Mouse (Mus musculus): ENCODE results near the gene Gm3045. TPM values are rescaled to one million over a fixed set of nuclear protein-coding genes. Genes with fewer than 3 reads are reported as not detected.

Gene Gm3045
- total and polyA plus RNA-seq, 2 experiments from 2014 or later, result not detected

- H3K9ac ChIP-seq (replicated peaks; ENCODE audit: low read length), result no peak overlapping the region
- no peak overlapping the region for H3K27ac ChIP-seq
- no peaks in the 10 kb centered on the region for H3K36me3 ChIP-seq (ENCODE audit: insufficient read depth, low read length)
- DNase-seq (ENCODE audit: low spot score), result peak; percentile 89
- no peaks in the 10 kb centered on the region for H3K9me3 ChIP-seq (ENCODE audit: low read length)
- WGBS, result 27% methylated on average over 16 of the region's 16 CpGs
- H3K4me2 ChIP-seq (ENCODE audit: low read depth, low read length), result no peak overlapping the region
- H3K4me1 ChIP-seq (ENCODE audit: insufficient read depth, low read length), result peaks cover 8% of the 10 kb centered on the region; the same call in 1 of the 2 replicates
- ATAC-seq, result peak; percentile 73
- TF ChIP-seq CTCF (IDR thresholded peaks at IDR 0.05; ENCODE audit: low read depth), result peak; percentile 87
- no peaks in the 10 kb centered on the region for H3K27me3 ChIP-seq (ENCODE audit: insufficient read depth, low read length)
- no peak overlapping the region for H3K4me3 ChIP-seq (ENCODE audit: low read length)
Observed at GRCm38 (mm10) chr13:56422072-56422723, 4.2 kb upstream of the Gm3045 start.

- Histone ChIP-seq H3K4me2 (ENCODE audit: low read depth, low read length) (no peak overlapping the region), H3K9me3 (ENCODE audit: low read length) (no peaks in the 10 kb centered on the region), H3K36me3 (ENCODE audit: insufficient read depth, low read length) (no peaks in the 10 kb centered on the region), H3K27me3 (ENCODE audit: insufficient read depth, low read length) (no peaks in the 10 kb centered on the region), H3K4me3 (ENCODE audit: low read length) (no peak overlapping the region), H3K4me1 (ENCODE audit: insufficient read depth, low read length) (peaks cover 8% of the 10 kb centered on the region; the same call in 1 of the 2 replicates), H3K27ac (no peak overlapping the region), H3K9ac (replicated peaks; ENCODE audit: low read length) (no peak overlapping the region)
- no peak for TF ChIP-seq CTCF (IDR thresholded peaks at IDR 0.05; ENCODE audit: low read depth)
- ATAC-seq (no peak), DNase-seq (ENCODE audit: low spot score) (no peak)
- WGBS, result 84% methylated on average over 7 of the region's 7 CpGs
Observed at GRCm38 (mm10) chr13:56425931-56426330, 463 bp upstream of the Gm3045 start.

GRCm38 (mm10) chr13:56428724-56429500, 2.5 kb downstream of the Gm3045 start:
- ATAC-seq (peak; percentile 88), DNase-seq (ENCODE audit: low spot score) (peak; percentile 92)
- Histone ChIP-seq H3K9me3 (ENCODE audit: low read length) (no peaks in the 10 kb centered on the region), H3K4me1 (ENCODE audit: insufficient read depth, low read length) (peaks cover 8% of the 10 kb centered on the region; the same call in 1 of the 2 replicates), H3K9ac (replicated peaks; ENCODE audit: low read length) (0 out of 2 replicates have a peak overlapping the region, but pooled peaks have one; percentile 17), H3K4me3 (ENCODE audit: low read length) (no peak overlapping the region), H3K36me3 (ENCODE audit: insufficient read depth, low read length) (no peaks in the 10 kb centered on the region), H3K27ac (no peak overlapping the region), H3K27me3 (ENCODE audit: insufficient read depth, low read length) (no peaks in the 10 kb centered on the region), H3K4me2 (ENCODE audit: low read depth, low read length) (no peak overlapping the region)
- peak; percentile 98 for TF ChIP-seq CTCF (IDR thresholded peaks at IDR 0.05; ENCODE audit: low read depth)
- 31% methylated on average over 16 of the region's 16 CpGs for WGBS

- Histone ChIP-seq H3K36me3 (ENCODE audit: insufficient read depth, low read length) (no peaks in the 10 kb centered on the region), H3K9ac (replicated peaks; ENCODE audit: low read length) (no peak overlapping the region), H3K27ac (peak overlapping the region; percentile 0; the same call in 1 of the 2 replicates), H3K4me3 (ENCODE audit: low read length) (no peak overlapping the region), H3K4me1 (ENCODE audit: insufficient read depth, low read length) (no peaks in the 10 kb centered on the region), H3K9me3 (ENCODE audit: low read length) (no peaks in the 10 kb centered on the region), H3K4me2 (ENCODE audit: low read depth, low read length) (no peak overlapping the region), H3K27me3 (ENCODE audit: insufficient read depth, low read length) (peaks cover 9% of the 10 kb centered on the region; the same call in 1 of the 2 replicates)
- WGBS, result 77% methylated on average over 11 of the region's 12 CpGs
- no peak for TF ChIP-seq CTCF (IDR thresholded peaks at IDR 0.05; ENCODE audit: low read depth)
- no peak for ATAC-seq
- DNase-seq (ENCODE audit: low spot score), result no peak
Observed at GRCm38 (mm10) chr13:56432496-56432895, 6.1 kb downstream of the Gm3045 start.

GRCm38 (mm10) chr13:56433466-56433865, 7.1 kb downstream of the Gm3045 start:
- Histone ChIP-seq H3K9ac (replicated peaks; ENCODE audit: low read length) (no peak overlapping the region), H3K27me3 (ENCODE audit: insufficient read depth, low read length) (peaks cover 13% of the 10 kb centered on the region), H3K36me3 (ENCODE audit: insufficient read depth, low read length) (no peaks in the 10 kb centered on the region), H3K27ac (no peak overlapping the region), H3K9me3 (ENCODE audit: low read length) (no peaks in the 10 kb centered on the region), H3K4me1 (ENCODE audit: insufficient read depth, low read length) (0 out of 2 replicates have a peak, but pooled peaks cover 5% of the 10 kb centered on the region), H3K4me3 (ENCODE audit: low read length) (no peak overlapping the region), H3K4me2 (ENCODE audit: low read depth, low read length) (no peak overlapping the region)
- DNase-seq (ENCODE audit: low spot score) (peak; percentile 86), ATAC-seq (peak; percentile 28; the same call in 1 of the 2 replicates)
- 12% methylated on average over 10 of the region's 10 CpGs for WGBS
- TF ChIP-seq CTCF (IDR thresholded peaks at IDR 0.05; ENCODE audit: low read depth), result peak; percentile 92

GRCm38 (mm10) chr13:56434311-56434751, 7.9 kb downstream of the Gm3045 start:
- Histone ChIP-seq H3K4me2 (ENCODE audit: low read depth, low read length) (no peak overlapping the region), H3K27ac (no peak overlapping the region), H3K4me3 (ENCODE audit: low read length) (no peak overlapping the region), H3K27me3 (ENCODE audit: insufficient read depth, low read length) (peaks cover 22% of the 10 kb centered on the region), H3K9ac (replicated peaks; ENCODE audit: low read length) (no peak overlapping the region), H3K36me3 (ENCODE audit: insufficient read depth, low read length) (no peaks in the 10 kb centered on the region), H3K4me1 (ENCODE audit: insufficient read depth, low read length) (0 out of 2 replicates have a peak, but pooled peaks cover 8% of the 10 kb centered on the region), H3K9me3 (ENCODE audit: low read length) (no peaks in the 10 kb centered on the region)
- TF ChIP-seq CTCF (IDR thresholded peaks at IDR 0.05; ENCODE audit: low read depth), result no peak
- no peak for DNase-seq (ENCODE audit: low spot score)
- WGBS, result 68% methylated on average over 9 of the region's 9 CpGs
- ATAC-seq, result 0 out of 2 replicates have a peak, but pooled peaks have one; percentile 22

Measured in hindbrain, postnatal 0 days (tissue).